Mouse (Mus musculus): ENCODE data around the gene Ptpn13.

The Ptpn13 gene

GRCm38 (mm10) chr5:103644167-103644566, 219.2 kb downstream of the Ptpn13 start:
- no peak for DNase-seq (ENCODE audit: low read depth in 1 of 2, low spot score in 2 of 2)

GRCm38 (mm10) chr5:103647320-103647719, 222.3 kb downstream of the Ptpn13 start:
- DNase-seq (ENCODE audit: low read depth in 1 of 2, low spot score in 2 of 2), result no peak
